ENCODE assay signal across 27 mouse cellular contexts in the genomic region with DNA sequence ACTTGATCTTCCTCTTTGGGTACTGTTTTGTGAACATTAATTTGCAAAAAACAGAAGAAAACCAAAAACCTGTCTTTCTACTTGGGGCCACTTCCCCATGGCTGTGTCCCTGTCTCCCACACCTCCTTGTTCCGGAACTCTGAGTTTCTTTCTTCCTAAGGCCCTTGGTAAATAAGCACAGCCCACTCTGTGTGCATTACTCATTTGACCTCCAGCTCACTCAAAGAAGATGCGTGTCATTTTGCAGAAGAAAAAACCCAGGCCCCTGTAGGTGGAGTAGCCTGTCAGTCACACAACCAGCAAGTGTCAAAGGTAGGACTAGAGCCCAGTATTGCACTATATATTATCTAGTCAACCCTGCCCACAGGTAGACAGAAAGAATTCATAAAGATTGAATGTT.
A peak's percentile ranks its signal among the peaks of the same experiment; 100 is the strongest.
DNase-seq lines count a peak whose midpoint lies in the region; ATAC-seq lines count a peak whose summit lies in the region.
"Had no signal": no experiment of that assay in that cellular context is flagged by ENCODE, and none has a peak within 500 bp of the region (broad histone marks: within the 10 kb centered on the region; RNA-seq: fewer than 3 reads in every experiment).

No protein-coding gene starts in this region.

- peak; percentile 34 for ATAC-seq in granulocyte monocyte progenitor cell, adult 5-6 weeks (replicated peaks; ENCODE audit: poor library complexity, severe bottlenecking)
- ATAC-seq in stomach, embryonic 15.5 days (ENCODE audit: insufficient read depth, low FRiP score, low read depth), result 0 out of 2 replicates have a peak, but pooled peaks have one; percentile 22
- no peak for ATAC-seq in midbrain, embryonic 15.5 days (replicated peaks)
- ATAC-seq: activated CD4-positive, CD25-positive, alpha-beta regulatory T cell, adult 4 months; forebrain, embryonic 15.5 days; hindbrain, postnatal 0 days; inflammation-experienced regulatory T-cells, adult 6 months had no signal

- peak; percentile 40 for DNase-seq in adrenal gland, adult 2 months
- no peak for DNase-seq in adrenal gland, adult 8-10 months
- DNase-seq in gastrocnemius, postnatal 10 days, result no peak
- DNase-seq: adrenal gland, postnatal 14 days; cerebellum, adult 11 months; cerebellum, adult 8-10 months; cerebellum, postnatal 10 days; cerebellum, postnatal 36 days; embryo, embryonic 11 days; gastrocnemius, postnatal 36 days; heart, adult 18-20 months; heart, postnatal 10 days; heart, postnatal 4 days had no signal

- no peaks in the 10 kb centered on the region for H3K36me3 ChIP-seq in stomach, embryonic 15.5 days
- H3K36me3 ChIP-seq in midbrain, embryonic 15.5 days (replicated peaks), result no peaks in the 10 kb centered on the region
- H3K36me3 ChIP-seq: embryonic facial prominence, embryonic 10.5 days; embryonic facial prominence, embryonic 13.5 days; forebrain, embryonic 12.5 days; forebrain, embryonic 15.5 days; heart, embryonic 12.5 days; heart, embryonic 15.5 days had no signal

- no peak overlapping the region for H3K4me2 ChIP-seq in stomach, embryonic 15.5 days
- no peak overlapping the region for H3K4me2 ChIP-seq in midbrain, embryonic 15.5 days
- H3K4me2 ChIP-seq: embryonic facial prominence, embryonic 13.5 days; forebrain, embryonic 12.5 days; forebrain, embryonic 15.5 days; heart, embryonic 12.5 days; heart, embryonic 15.5 days; hindbrain, embryonic 14.5 days had no signal

- no peaks in the 10 kb centered on the region for H3K4me1 ChIP-seq in stomach, embryonic 15.5 days
- no peaks in the 10 kb centered on the region for H3K4me1 ChIP-seq in midbrain, embryonic 15.5 days
- H3K4me1 ChIP-seq: forebrain, embryonic 12.5 days; forebrain, embryonic 15.5 days; heart, embryonic 15.5 days had no signal

- no peaks in the 10 kb centered on the region for H3K9me3 ChIP-seq in stomach, embryonic 15.5 days
- no peaks in the 10 kb centered on the region for H3K9me3 ChIP-seq in midbrain, embryonic 15.5 days
- H3K9me3 ChIP-seq: embryonic facial prominence, embryonic 10.5 days; embryonic facial prominence, embryonic 13.5 days; forebrain, embryonic 12.5 days; forebrain, embryonic 15.5 days; heart, embryonic 12.5 days; heart, embryonic 15.5 days had no signal

- H3K9ac ChIP-seq in stomach, embryonic 15.5 days, result no peak overlapping the region
- no peak overlapping the region for H3K9ac ChIP-seq in midbrain, embryonic 15.5 days
- H3K9ac ChIP-seq: embryonic facial prominence, embryonic 13.5 days; forebrain, embryonic 12.5 days; forebrain, embryonic 15.5 days; heart, embryonic 12.5 days; heart, embryonic 15.5 days; hindbrain, embryonic 14.5 days had no signal

- WGBS in stomach, embryonic 15.5 days, result 66% methylated on average over 2 of the region's 2 CpGs
- 80% methylated on average over 2 of the region's 2 CpGs for WGBS in midbrain, embryonic 15.5 days

- no peak overlapping the region for H3K27ac ChIP-seq in stomach, embryonic 15.5 days
- H3K27ac ChIP-seq in midbrain, embryonic 15.5 days, result no peak overlapping the region
- H3K27ac ChIP-seq: embryonic facial prominence, embryonic 10.5 days; embryonic facial prominence, embryonic 13.5 days; forebrain, embryonic 12.5 days; forebrain, embryonic 15.5 days; heart, embryonic 15.5 days; hindbrain, embryonic 14.5 days; hindbrain, postnatal 0 days had no signal

- no peaks in the 10 kb centered on the region for H3K27me3 ChIP-seq in stomach, embryonic 15.5 days (replicated peaks)
- no peaks in the 10 kb centered on the region for H3K27me3 ChIP-seq in midbrain, embryonic 15.5 days (replicated peaks)
- H3K27me3 ChIP-seq: embryonic facial prominence, embryonic 13.5 days; forebrain, embryonic 12.5 days; forebrain, embryonic 15.5 days; heart, embryonic 12.5 days; heart, embryonic 15.5 days had no signal

- no peak overlapping the region for H3K4me3 ChIP-seq in stomach, embryonic 15.5 days (replicated peaks)
- H3K4me3 ChIP-seq in midbrain, embryonic 15.5 days, result no peak overlapping the region
- H3K4me3 ChIP-seq: embryonic facial prominence, embryonic 10.5 days; embryonic facial prominence, embryonic 13.5 days; erythroblast, embryonic 14.5 days; forebrain, embryonic 12.5 days; forebrain, embryonic 15.5 days; heart, embryonic 12.5 days; heart, embryonic 15.5 days had no signal
